Mouse (Mus musculus) brain, embryonic 14.5 days (tissue): Measurements from ENCODE around the gene 1700123L14Rik.

ENCODE experiments used
- CTCF ChIP-seq: fragments of 200-500 bp; IDR thresholded peaks from 2 replicates; pipeline ENCODE4 v1.5.1; 2012; ENCODE audit warnings: inconsistent platforms, mild to moderate bottlenecking, moderate library complexity, borderline replicate concordance; ENCODE audit not compliant: insufficient read depth, insufficient read length; ENCODE audit errors: extremely low read depth
- POLR2A ChIP-seq: fragments of 200-500 bp; IDR thresholded peaks from 2 replicates; pipeline ENCODE4 v1.6.1; 2012; ENCODE audit warnings: mild to moderate bottlenecking, inconsistent platforms, borderline replicate concordance; ENCODE audit not compliant: poor library complexity, insufficient read depth, insufficient read length, severe bottlenecking; ENCODE audit errors: extremely low read depth

DNA sequence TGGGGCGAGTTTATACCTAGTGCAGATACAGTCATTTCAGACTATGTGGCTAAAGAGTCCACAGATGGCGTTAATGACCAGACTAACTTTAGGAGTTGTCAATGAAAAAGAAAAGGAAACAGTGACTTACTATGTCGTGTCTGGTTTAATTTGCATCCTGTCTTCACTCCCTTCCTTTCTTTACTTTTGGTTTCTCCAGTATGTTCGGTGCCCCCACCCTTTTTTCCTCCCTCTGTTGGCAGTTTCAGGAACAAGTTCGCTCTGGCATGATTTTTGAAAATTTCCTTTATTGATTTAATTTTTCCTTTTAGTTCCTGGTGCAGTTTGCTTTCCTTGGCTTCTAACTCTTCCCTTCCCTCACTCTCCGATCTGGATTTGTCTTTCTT is 49.9 kb downstream of the 1700123L14Rik start:
- TF ChIP-seq POLR2A (no peak), CTCF (no peak)
